Mouse (Mus musculus): ENCODE data around the gene Sez6l. TPM values are rescaled to one million over a fixed set of nuclear protein-coding genes. Genes with fewer than 3 reads are reported as not detected.

Gene Sez6l
- polyA plus RNA-seq, 1 experiment, result not detected

DNA sequence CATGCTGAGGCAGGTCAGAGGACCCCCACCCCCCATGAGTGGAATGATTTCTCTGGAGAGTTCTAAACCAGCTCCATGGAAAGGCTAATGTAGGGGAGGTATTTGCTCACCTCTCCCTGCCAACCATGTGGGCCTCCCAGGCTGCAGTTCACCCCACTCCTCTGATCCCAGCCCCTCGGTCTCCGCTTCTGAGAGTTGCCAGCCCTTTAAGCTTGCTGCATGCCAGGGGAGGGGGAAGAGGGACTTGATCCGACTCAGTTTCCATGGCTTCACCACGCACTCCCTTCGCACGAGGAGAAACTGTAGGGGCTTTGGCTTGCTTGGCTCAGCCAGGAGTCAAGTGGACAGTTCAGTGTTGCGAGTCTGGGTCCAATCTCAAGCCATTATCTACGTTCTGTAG is 45.9 kb downstream of the Sez6l start:
- no peaks in the 10 kb centered on the region for H3K4me1 ChIP-seq (ENCODE audit: control insufficient read depth, insufficient read depth, insufficient read length, low read length)
- H3K4me3 ChIP-seq (ENCODE audit: insufficient read depth, low read depth, low read length), result no peak overlapping the region
- no peak overlapping the region for H3K27ac ChIP-seq (replicated peaks; ENCODE audit: low read depth, low read length)

DNA sequence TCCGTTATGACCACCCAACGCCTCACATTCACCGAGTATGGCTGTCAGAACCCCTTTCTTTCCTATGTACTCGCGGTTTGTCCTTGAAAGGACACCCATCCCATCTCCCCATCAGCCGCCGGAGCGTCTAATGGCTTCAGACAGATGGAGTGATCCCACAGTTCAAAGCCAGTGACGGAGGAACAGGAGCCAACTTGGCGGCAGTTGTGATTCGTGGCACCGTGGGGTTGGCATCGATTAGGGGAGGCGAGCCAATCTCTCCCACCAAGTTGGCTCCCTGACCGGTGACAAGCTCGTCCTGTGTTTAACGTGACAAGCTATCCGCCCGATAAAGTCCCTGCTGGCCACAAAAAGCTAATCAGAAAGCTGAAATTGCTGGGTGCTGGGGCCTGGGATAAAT is 50.0 kb downstream of the Sez6l start:
- H3K4me3 ChIP-seq (ENCODE audit: insufficient read depth, low read depth, low read length), result no peak overlapping the region
- H3K27ac ChIP-seq (replicated peaks; ENCODE audit: low read depth, low read length), result no peak overlapping the region
- H3K4me1 ChIP-seq (ENCODE audit: control insufficient read depth, insufficient read depth, insufficient read length, low read length), result no peaks in the 10 kb centered on the region

- Histone ChIP-seq H3K27ac (replicated peaks; ENCODE audit: low read depth, low read length) (no peak overlapping the region), H3K4me1 (ENCODE audit: control insufficient read depth, insufficient read depth, insufficient read length, low read length) (no peaks in the 10 kb centered on the region), H3K4me3 (ENCODE audit: insufficient read depth, low read depth, low read length) (no peak overlapping the region)
These were observed 50.5 kb downstream of the Sez6l start for GRCm38 (mm10) chr5:112526435-112526834.

DNA sequence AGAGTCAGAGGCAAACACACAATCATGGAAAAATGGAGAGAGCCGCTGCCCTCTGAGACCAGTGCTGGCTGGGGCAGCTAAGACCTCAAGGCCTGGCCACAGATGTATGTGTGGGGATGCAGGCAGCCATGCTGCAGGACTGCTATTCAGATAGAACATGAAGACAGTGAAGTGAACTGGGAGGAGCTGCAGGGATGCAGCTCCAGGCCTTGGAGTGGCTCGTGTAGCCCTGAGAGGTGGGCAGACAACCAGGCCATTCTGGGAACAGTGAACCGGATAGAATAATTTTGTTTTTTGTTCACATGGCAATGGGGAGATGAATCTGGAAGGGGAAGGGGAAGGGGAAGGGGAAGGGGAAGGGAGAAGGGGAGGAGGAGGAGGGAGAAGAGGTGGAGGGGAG is 51.0 kb downstream of the Sez6l start:
- no peak overlapping the region for H3K4me3 ChIP-seq (ENCODE audit: insufficient read depth, low read depth, low read length)
- H3K4me1 ChIP-seq (ENCODE audit: control insufficient read depth, insufficient read depth, insufficient read length, low read length), result no peaks in the 10 kb centered on the region
- H3K27ac ChIP-seq (replicated peaks; ENCODE audit: low read depth, low read length), result no peak overlapping the region

GRCm38 (mm10) chr5:112525271-112525670 is 51.7 kb downstream of the Sez6l start:
- Histone ChIP-seq H3K4me3 (ENCODE audit: insufficient read depth, low read depth, low read length) (no peak overlapping the region), H3K27ac (replicated peaks; ENCODE audit: low read depth, low read length) (no peak overlapping the region), H3K4me1 (ENCODE audit: control insufficient read depth, insufficient read depth, insufficient read length, low read length) (no peaks in the 10 kb centered on the region)

DNA sequence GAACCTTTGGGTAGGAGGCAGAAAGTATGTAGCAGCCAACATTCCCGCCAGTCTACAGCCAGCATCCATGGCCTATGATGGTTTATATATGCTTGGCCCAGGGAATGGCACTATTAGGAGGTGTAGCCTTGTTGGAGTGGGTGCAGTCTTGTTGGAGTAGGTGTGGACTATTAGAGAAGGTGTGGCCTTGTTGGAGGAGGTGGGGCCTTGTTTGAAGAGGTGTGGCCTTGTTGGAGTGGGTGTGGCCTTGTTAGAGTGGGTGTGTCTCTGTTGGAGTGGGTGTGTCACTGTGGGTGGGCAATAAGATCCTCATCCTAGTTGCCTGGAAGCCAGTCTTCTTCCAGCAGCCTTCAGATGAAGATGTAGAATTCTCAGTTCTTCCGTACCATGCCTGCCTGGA is 53.2 kb downstream of the Sez6l start:
- no peak overlapping the region for H3K4me3 ChIP-seq (ENCODE audit: insufficient read depth, low read depth, low read length)
- no peaks in the 10 kb centered on the region for H3K4me1 ChIP-seq (ENCODE audit: control insufficient read depth, insufficient read depth, insufficient read length, low read length)
- no peak overlapping the region for H3K27ac ChIP-seq (replicated peaks; ENCODE audit: low read depth, low read length)

GRCm38 (mm10) chr5:112523331-112523730 is 53.7 kb downstream of the Sez6l start:
- Histone ChIP-seq H3K27ac (replicated peaks; ENCODE audit: low read depth, low read length) (no peak overlapping the region), H3K4me3 (ENCODE audit: insufficient read depth, low read depth, low read length) (no peak overlapping the region), H3K4me1 (ENCODE audit: control insufficient read depth, insufficient read depth, insufficient read length, low read length) (no peaks in the 10 kb centered on the region)

DNA sequence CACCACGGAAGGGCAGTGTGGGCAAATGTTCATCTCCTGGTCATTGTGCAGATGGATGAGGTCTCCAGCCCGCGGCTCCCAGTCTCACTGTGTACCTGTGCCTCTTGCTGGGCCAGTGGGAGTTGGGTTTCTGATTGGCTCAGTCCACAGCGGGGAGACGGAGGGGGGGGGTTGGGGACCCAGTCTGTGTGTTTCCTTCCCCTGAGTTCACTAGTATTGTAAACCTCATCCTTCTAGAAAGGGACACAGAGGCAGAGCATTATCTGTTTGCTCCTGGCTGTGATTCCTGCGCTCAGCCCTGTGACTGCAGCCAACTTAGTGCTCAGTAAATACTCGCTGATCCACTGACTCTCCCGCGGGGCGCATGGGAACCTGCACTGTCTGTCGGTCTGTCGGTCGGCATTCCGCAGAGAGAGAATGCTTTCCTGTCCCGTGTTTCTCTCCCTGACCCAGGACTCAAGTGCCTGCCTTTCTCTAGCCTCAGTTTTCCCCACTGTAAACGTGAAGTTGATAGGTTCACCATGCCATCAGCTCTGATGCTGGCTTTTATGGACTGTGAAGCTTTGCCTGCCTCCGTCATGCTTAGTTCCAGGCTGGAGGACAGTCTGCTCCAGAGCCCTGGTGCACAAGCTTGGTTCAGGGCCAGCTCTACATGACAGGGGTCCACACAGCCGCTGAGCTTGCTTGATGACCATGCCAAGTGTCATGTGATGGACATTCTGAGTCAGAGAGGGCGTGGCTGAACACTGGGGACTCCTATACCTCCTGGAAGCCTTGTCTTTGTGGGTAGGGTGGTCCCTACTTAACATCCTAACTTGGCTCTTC is 55.1 kb downstream of the Sez6l start:
- H3K4me3 ChIP-seq (ENCODE audit: insufficient read depth, low read depth, low read length), result no peak overlapping the region
- no peaks in the 10 kb centered on the region for H3K4me1 ChIP-seq (ENCODE audit: control insufficient read depth, insufficient read depth, insufficient read length, low read length)
- no peak overlapping the region for H3K27ac ChIP-seq (replicated peaks; ENCODE audit: low read depth, low read length)

GRCm38 (mm10) chr5:112520826-112521702 is 55.9 kb downstream of the Sez6l start:
- no peaks in the 10 kb centered on the region for H3K4me1 ChIP-seq (ENCODE audit: control insufficient read depth, insufficient read depth, insufficient read length, low read length)
- no peak overlapping the region for H3K4me3 ChIP-seq (ENCODE audit: insufficient read depth, low read depth, low read length)
- H3K27ac ChIP-seq (replicated peaks; ENCODE audit: low read depth, low read length), result no peak overlapping the region

- Histone ChIP-seq H3K27ac (replicated peaks; ENCODE audit: low read depth, low read length) (no peak overlapping the region), H3K4me1 (ENCODE audit: control insufficient read depth, insufficient read depth, insufficient read length, low read length) (no peaks in the 10 kb centered on the region), H3K4me3 (ENCODE audit: insufficient read depth, low read depth, low read length) (no peak overlapping the region)
These were observed 58.2 kb downstream of the Sez6l start for GRCm38 (mm10) chr5:112518773-112519172.

DNA sequence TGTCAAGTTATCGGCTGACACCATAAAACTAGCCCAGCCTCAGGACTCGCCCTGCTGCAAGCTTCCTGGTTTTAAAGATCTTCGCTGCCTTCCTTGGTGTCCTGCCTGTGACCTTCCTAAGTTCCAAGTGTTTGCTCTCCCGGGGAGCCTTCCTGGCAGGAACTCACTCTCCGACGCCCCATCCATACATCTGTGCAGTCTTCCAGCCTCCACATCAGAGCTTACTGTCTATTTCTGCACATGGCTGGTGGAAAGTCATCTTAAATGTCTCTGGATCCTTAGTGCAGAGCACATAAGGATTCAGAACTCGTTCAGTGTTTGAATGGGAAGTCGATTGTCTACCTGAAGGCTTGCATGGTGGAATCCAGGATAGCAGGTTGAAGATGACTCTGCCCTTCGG is 59.5 kb downstream of the Sez6l start:
- Histone ChIP-seq H3K4me1 (ENCODE audit: control insufficient read depth, insufficient read depth, insufficient read length, low read length) (no peaks in the 10 kb centered on the region), H3K4me3 (ENCODE audit: insufficient read depth, low read depth, low read length) (no peak overlapping the region), H3K27ac (replicated peaks; ENCODE audit: low read depth, low read length) (no peak overlapping the region)

DNA sequence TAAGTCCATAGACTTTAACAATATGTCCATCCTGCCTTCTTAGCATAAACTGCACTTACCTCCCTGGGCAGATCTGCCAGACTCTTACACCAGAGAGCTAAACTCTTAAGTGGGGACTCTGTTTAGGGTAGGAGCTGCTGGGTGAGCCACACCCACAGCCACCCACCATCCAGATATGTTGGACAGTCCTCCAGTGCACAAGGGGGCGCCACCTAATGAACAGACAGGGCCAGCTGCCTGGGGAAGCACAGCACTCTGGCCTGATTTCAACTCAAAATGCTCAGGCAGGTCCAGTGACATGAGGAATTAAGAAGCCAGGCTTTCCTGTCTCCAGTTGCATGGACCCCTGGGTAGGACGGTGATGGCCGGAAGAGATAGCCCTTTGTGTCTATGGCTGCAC is 60.5 kb downstream of the Sez6l start:
- H3K4me3 ChIP-seq (ENCODE audit: insufficient read depth, low read depth, low read length), result no peak overlapping the region

DNA sequence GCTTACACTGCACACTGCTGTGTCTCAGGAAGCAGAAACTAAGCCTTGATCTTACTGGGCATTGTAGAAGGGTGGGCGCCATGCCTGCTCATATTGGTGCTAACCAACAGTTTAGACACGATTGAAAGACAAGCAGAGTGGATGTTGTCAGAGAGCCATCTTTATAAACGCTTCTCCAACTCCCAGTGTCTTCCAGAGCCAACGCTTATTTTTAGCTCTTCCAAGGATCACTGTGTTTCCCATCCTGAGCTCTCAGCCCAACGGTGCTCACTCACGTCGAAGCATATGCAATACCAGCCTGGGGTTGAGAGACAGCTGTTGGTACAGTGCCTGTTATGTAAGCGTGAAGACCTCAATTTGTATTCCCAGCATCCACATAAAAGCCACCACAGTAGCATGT is 66.6 kb downstream of the Sez6l start:
- Histone ChIP-seq H3K27ac (replicated peaks; ENCODE audit: low read depth, low read length) (no peak overlapping the region), H3K4me3 (ENCODE audit: insufficient read depth, low read depth, low read length) (no peak overlapping the region), H3K4me1 (ENCODE audit: control insufficient read depth, insufficient read depth, insufficient read length, low read length) (no peaks in the 10 kb centered on the region)

More for the DNA sequence above, 60.5 kb downstream of the Sez6l start:
- H3K27ac ChIP-seq (replicated peaks; ENCODE audit: low read depth, low read length), result no peak overlapping the region
- no peaks in the 10 kb centered on the region for H3K4me1 ChIP-seq (ENCODE audit: control insufficient read depth, insufficient read depth, insufficient read length, low read length)

DNA sequence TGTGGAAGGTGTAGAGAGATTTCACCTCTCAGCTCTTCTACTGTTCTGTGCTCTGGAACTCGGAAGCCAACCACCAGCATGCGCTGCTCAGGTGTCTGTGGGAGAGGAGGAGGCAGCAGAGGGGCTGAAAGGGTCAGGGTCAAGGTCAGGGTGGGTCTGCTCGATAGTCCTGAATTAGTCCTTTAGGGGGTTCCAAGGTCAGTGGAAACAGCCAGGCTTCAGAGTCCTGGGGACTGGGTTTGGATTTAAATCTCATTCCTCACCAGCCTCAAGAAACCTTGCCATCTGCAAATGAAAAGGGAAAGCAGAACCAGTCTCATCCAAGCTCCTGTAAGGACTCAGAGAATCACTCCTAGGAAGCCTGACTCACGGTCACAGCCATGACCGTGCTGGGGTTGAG is 67.1 kb downstream of the Sez6l start:
- Histone ChIP-seq H3K27ac (replicated peaks; ENCODE audit: low read depth, low read length) (no peak overlapping the region), H3K4me1 (ENCODE audit: control insufficient read depth, insufficient read depth, insufficient read length, low read length) (no peaks in the 10 kb centered on the region), H3K4me3 (ENCODE audit: insufficient read depth, low read depth, low read length) (no peak overlapping the region)

DNA sequence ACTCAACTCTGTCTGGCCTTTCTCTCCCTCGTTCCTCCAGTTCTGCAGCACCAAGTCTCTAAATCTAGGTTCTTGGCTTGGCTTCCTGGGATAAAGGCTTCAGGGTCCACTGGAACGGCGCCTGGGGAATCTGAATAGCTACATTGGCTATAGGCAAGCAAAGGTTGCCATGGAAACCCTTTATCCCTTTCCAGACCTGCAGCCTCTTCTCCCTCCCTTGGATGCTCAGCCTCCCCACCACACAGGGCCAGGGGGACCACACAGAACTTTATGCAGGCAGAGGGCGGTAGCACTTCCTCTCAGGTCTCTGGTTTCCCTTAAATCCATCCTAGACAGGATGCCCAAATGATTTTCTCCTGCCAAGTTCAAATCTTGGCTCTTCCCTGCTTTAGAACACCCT is 71.4 kb downstream of the Sez6l start:
- no peak overlapping the region for H3K27ac ChIP-seq (replicated peaks; ENCODE audit: low read depth, low read length)
- no peaks in the 10 kb centered on the region for H3K4me1 ChIP-seq (ENCODE audit: control insufficient read depth, insufficient read depth, insufficient read length, low read length)
- no peak overlapping the region for H3K4me3 ChIP-seq (ENCODE audit: insufficient read depth, low read depth, low read length)

GRCm38 (mm10) chr5:112501384-112501783 is 75.6 kb downstream of the Sez6l start:
- Histone ChIP-seq H3K4me3 (ENCODE audit: insufficient read depth, low read depth, low read length) (no peak overlapping the region), H3K4me1 (ENCODE audit: control insufficient read depth, insufficient read depth, insufficient read length, low read length) (no peaks in the 10 kb centered on the region), H3K27ac (replicated peaks; ENCODE audit: low read depth, low read length) (no peak overlapping the region)

All from brown adipose tissue, adult 24 weeks (tissue).